Mouse (Mus musculus): Measurements from ENCODE around the gene C130026I21Rik. TPM values are rescaled to one million over a fixed set of nuclear protein-coding genes. Genes with fewer than 3 reads are reported as not detected.

Gene C130026I21Rik
- polyA plus RNA-seq, 1 experiment, result 4.4 TPM

GRCm38 (mm10) chr1:84947390-84947789 lies 323.0 kb downstream of the C130026I21Rik start:
- DNase-seq, result no peak
- H3K4me3 ChIP-seq (ENCODE audit: control insufficient read depth, insufficient read depth, low read length), result no peak overlapping the region
- 89% methylated on average over 2 of the region's 2 CpGs for WGBS
- no peaks in the 10 kb centered on the region for H3K27me3 ChIP-seq (ENCODE audit: control insufficient read depth, insufficient read depth, low read length)
- TF ChIP-seq POLR2A (IDR thresholded peaks at IDR 0.05; ENCODE audit: control insufficient read depth, extremely low read depth, insufficient read depth, low read length, poor library complexity), result no peak
- TF ChIP-seq CTCF (IDR thresholded peaks at IDR 0.05; ENCODE audit: borderline replicate concordance, control insufficient read depth, extremely low read depth, insufficient read depth, low read length, poor library complexity), result no peak
- no peak overlapping the region for H3K27ac ChIP-seq (ENCODE audit: control insufficient read depth, insufficient read depth, low read length)
- H3K36me3 ChIP-seq (ENCODE audit: control insufficient read depth, insufficient read depth, low read length), result no peaks in the 10 kb centered on the region
- no peaks in the 10 kb centered on the region for H3K4me1 ChIP-seq (replicated peaks; ENCODE audit: control insufficient read depth, insufficient read depth, low read length)

- TF ChIP-seq POLR2A (IDR thresholded peaks at IDR 0.05; ENCODE audit: control insufficient read depth, extremely low read depth, insufficient read depth, low read length, poor library complexity) (no peak), CTCF (IDR thresholded peaks at IDR 0.05; ENCODE audit: borderline replicate concordance, control insufficient read depth, extremely low read depth, insufficient read depth, low read length, poor library complexity) (no peak)
- Histone ChIP-seq H3K27ac (ENCODE audit: control insufficient read depth, insufficient read depth, low read length) (no peak overlapping the region), H3K4me3 (ENCODE audit: control insufficient read depth, insufficient read depth, low read length) (no peak overlapping the region), H3K4me1 (replicated peaks; ENCODE audit: control insufficient read depth, insufficient read depth, low read length) (no peaks in the 10 kb centered on the region), H3K27me3 (ENCODE audit: control insufficient read depth, insufficient read depth, low read length) (no peaks in the 10 kb centered on the region), H3K36me3 (ENCODE audit: control insufficient read depth, insufficient read depth, low read length) (no peaks in the 10 kb centered on the region)
- DNase-seq, result no peak
- 85% methylated on average over 3 of the region's 3 CpGs for WGBS
Measured at GRCm38 (mm10) chr1:84945950-84946349, 324.4 kb downstream of the C130026I21Rik start.

GRCm38 (mm10) chr1:84943549-84943948 lies 326.8 kb downstream of the C130026I21Rik start:
- Histone ChIP-seq H3K36me3 (ENCODE audit: control insufficient read depth, insufficient read depth, low read length) (no peaks in the 10 kb centered on the region), H3K27ac (ENCODE audit: control insufficient read depth, insufficient read depth, low read length) (no peak overlapping the region), H3K27me3 (ENCODE audit: control insufficient read depth, insufficient read depth, low read length) (no peaks in the 10 kb centered on the region), H3K4me3 (ENCODE audit: control insufficient read depth, insufficient read depth, low read length) (no peak overlapping the region), H3K4me1 (replicated peaks; ENCODE audit: control insufficient read depth, insufficient read depth, low read length) (no peaks in the 10 kb centered on the region)
- DNase-seq, result no peak
- over 99% methylated on average over 4 of the region's 4 CpGs for WGBS
- TF ChIP-seq POLR2A (IDR thresholded peaks at IDR 0.05; ENCODE audit: control insufficient read depth, extremely low read depth, insufficient read depth, low read length, poor library complexity), result no peak
- TF ChIP-seq CTCF (IDR thresholded peaks at IDR 0.05; ENCODE audit: borderline replicate concordance, control insufficient read depth, extremely low read depth, insufficient read depth, low read length, poor library complexity), result no peak

Other genes starting within 250 kb of the C130026I21Rik start
- not detected in 2 replicates for gene Gm10553, start 170.4 kb downstream of the C130026I21Rik start, polyA plus RNA-seq (2012; rRNA removed)
- gene A530032D15Rik, start 160.7 kb downstream of the C130026I21Rik start, polyA plus RNA-seq (2012; rRNA removed), result 0.23 and 0.46 TPM in 2 replicates

Measured in thymus, adult 2 months (tissue).